Mouse (Mus musculus): ENCODE data around the gene Mms19.
"Not testable (repeated sequence)": the region's sequence is repeated elsewhere in the genome, so short reads cannot be mapped to it uniquely, and the experiment has no call there.

Mms19 gene

GRCm38 (mm10) chr19:41953574-41953973, 27.4 kb downstream of the Mms19 start:
- in situ Hi-C loops (cut with MboI; ENCODE audit: low pct_unique_long_range_greater_than_20kb in 1 of 2, low sequenced_read_pairs in 2 of 2, unreplicated experiment in 1 of 2), result no loop called here

GRCm38 (mm10) chr19:41952287-41952686, 28.7 kb downstream of the Mms19 start:
- in situ Hi-C loops (cut with MboI; ENCODE audit: low pct_unique_long_range_greater_than_20kb in 1 of 2, low sequenced_read_pairs in 2 of 2, unreplicated experiment in 1 of 2), result no loop called here

- in situ Hi-C loops (cut with MboI; ENCODE audit: low pct_unique_long_range_greater_than_20kb in 1 of 2, low sequenced_read_pairs in 2 of 2, unreplicated experiment in 1 of 2), result no loop called here
Observed at GRCm38 (mm10) chr19:41943841-41944240, 37.1 kb downstream of the Mms19 start.

GRCm38 (mm10) chr19:41938539-41938938, 42.4 kb downstream of the Mms19 start:
- in situ Hi-C loops (cut with MboI; ENCODE audit: low pct_unique_long_range_greater_than_20kb in 1 of 2, low sequenced_read_pairs in 2 of 2, unreplicated experiment in 1 of 2), result no loop called here

GRCm38 (mm10) chr19:41935921-41936320, 45.0 kb downstream of the Mms19 start:
- in situ Hi-C loops (cut with MboI; ENCODE audit: low pct_unique_long_range_greater_than_20kb in 1 of 2, low sequenced_read_pairs in 2 of 2, unreplicated experiment in 1 of 2), result no loop called here

- in situ Hi-C loops (cut with MboI; ENCODE audit: low pct_unique_long_range_greater_than_20kb in 1 of 2, low sequenced_read_pairs in 2 of 2, unreplicated experiment in 1 of 2), result no loop called here
Observed at GRCm38 (mm10) chr19:41934124-41934523, 46.8 kb downstream of the Mms19 start.

GRCm38 (mm10) chr19:41933179-41934086, 47.5 kb downstream of the Mms19 start, which contains the start of the genes Exosc1 and Zdhhc16:
Gene Exosc1 (minus strand): TSS chr19:41933423.
Gene Zdhhc16 (plus strand): TSS chr19:41933480.
- in situ Hi-C loops (cut with MboI; ENCODE audit: low pct_unique_long_range_greater_than_20kb in 1 of 2, low sequenced_read_pairs in 2 of 2, unreplicated experiment in 1 of 2), result no loop called here

- in situ Hi-C loops (cut with MboI; ENCODE audit: low pct_unique_long_range_greater_than_20kb in 1 of 2, low sequenced_read_pairs in 2 of 2, unreplicated experiment in 1 of 2), result no loop called here
Observed at GRCm38 (mm10) chr19:41932686-41933085, 48.3 kb downstream of the Mms19 start.

- in situ Hi-C loops (cut with MboI; ENCODE audit: low pct_unique_long_range_greater_than_20kb in 1 of 2, low sequenced_read_pairs in 2 of 2, unreplicated experiment in 1 of 2), result no loop called here
Observed at GRCm38 (mm10) chr19:41920412-41921067, 60.4 kb downstream of the Mms19 start.

GRCm38 (mm10) chr19:41919471-41919870, 61.5 kb downstream of the Mms19 start:
- in situ Hi-C loops (cut with MboI; ENCODE audit: low pct_unique_long_range_greater_than_20kb in 1 of 2, low sequenced_read_pairs in 2 of 2, unreplicated experiment in 1 of 2), result no loop called here

- in situ Hi-C loops (cut with MboI; ENCODE audit: low pct_unique_long_range_greater_than_20kb in 1 of 2, low sequenced_read_pairs in 2 of 2, unreplicated experiment in 1 of 2), result no loop called here
Observed at GRCm38 (mm10) chr19:41916853-41917252, 64.1 kb downstream of the Mms19 start.

- in situ Hi-C loops (cut with MboI; ENCODE audit: low pct_unique_long_range_greater_than_20kb in 1 of 2, low sequenced_read_pairs in 2 of 2, unreplicated experiment in 1 of 2), result no loop called here
Observed at GRCm38 (mm10) chr19:41915294-41915693, 65.7 kb downstream of the Mms19 start.

GRCm38 (mm10) chr19:41914592-41914882, 66.4 kb downstream of the Mms19 start:
- in situ Hi-C loops (cut with MboI; ENCODE audit: low pct_unique_long_range_greater_than_20kb in 1 of 2, low sequenced_read_pairs in 2 of 2, unreplicated experiment in 1 of 2), result not testable (repeated sequence)

GRCm38 (mm10) chr19:41913774-41914591, 67.0 kb downstream of the Mms19 start:
- in situ Hi-C loops (cut with MboI; ENCODE audit: low pct_unique_long_range_greater_than_20kb in 1 of 2, low sequenced_read_pairs in 2 of 2, unreplicated experiment in 1 of 2), result no loop called here

- in situ Hi-C loops (cut with MboI; ENCODE audit: low pct_unique_long_range_greater_than_20kb in 1 of 2, low sequenced_read_pairs in 2 of 2, unreplicated experiment in 1 of 2), result no loop called here
Observed at GRCm38 (mm10) chr19:41912121-41913080, 68.6 kb downstream of the Mms19 start.

GRCm38 (mm10) chr19:41911178-41912073, 69.5 kb downstream of the Mms19 start, which contains the start of gene Pgam1:
Gene Pgam1 (plus strand): TSS chr19:41911923.
- in situ Hi-C loops (cut with MboI; ENCODE audit: low pct_unique_long_range_greater_than_20kb in 1 of 2, low sequenced_read_pairs in 2 of 2, unreplicated experiment in 1 of 2), result no loop called here

- in situ Hi-C loops (cut with MboI; ENCODE audit: low pct_unique_long_range_greater_than_20kb in 1 of 2, low sequenced_read_pairs in 2 of 2, unreplicated experiment in 1 of 2), result no loop called here
Observed at GRCm38 (mm10) chr19:41910396-41910795, 70.6 kb downstream of the Mms19 start.

All from mouse embryonic stem cell (cell line).